Mouse (Mus musculus) embryonic fibroblast, embryonic 13.5 days (primary cell): ENCODE data around the gene Aicda.

Source experiments
- CTCF ChIP-seq: IDR thresholded peaks from 2 replicates; pipeline ENCODE4 v1.5.1; 2011; ENCODE audit warnings: mild to moderate bottlenecking, control low read depth, low read length, moderate library complexity, borderline replicate concordance; ENCODE audit not compliant: insufficient read depth
- POLR2A ChIP-seq: IDR thresholded peaks from 2 replicates; pipeline ENCODE4 v1.6.1; 2011; ENCODE audit warnings: low read depth, mild to moderate bottlenecking, control low read depth, low read length, moderate library complexity

GRCm38 (mm10) chr6:122606661-122607060, 53.1 kb downstream of the Aicda start:
- no peak for TF ChIP-seq POLR2A
- no peak for TF ChIP-seq CTCF
